Mouse (Mus musculus): ENCODE data around the gene Asns.
"Not testable (repeated sequence)": the region's sequence is repeated elsewhere in the genome, so short reads cannot be mapped to it uniquely, and the experiment has no call there.

Gene Asns

DNA sequence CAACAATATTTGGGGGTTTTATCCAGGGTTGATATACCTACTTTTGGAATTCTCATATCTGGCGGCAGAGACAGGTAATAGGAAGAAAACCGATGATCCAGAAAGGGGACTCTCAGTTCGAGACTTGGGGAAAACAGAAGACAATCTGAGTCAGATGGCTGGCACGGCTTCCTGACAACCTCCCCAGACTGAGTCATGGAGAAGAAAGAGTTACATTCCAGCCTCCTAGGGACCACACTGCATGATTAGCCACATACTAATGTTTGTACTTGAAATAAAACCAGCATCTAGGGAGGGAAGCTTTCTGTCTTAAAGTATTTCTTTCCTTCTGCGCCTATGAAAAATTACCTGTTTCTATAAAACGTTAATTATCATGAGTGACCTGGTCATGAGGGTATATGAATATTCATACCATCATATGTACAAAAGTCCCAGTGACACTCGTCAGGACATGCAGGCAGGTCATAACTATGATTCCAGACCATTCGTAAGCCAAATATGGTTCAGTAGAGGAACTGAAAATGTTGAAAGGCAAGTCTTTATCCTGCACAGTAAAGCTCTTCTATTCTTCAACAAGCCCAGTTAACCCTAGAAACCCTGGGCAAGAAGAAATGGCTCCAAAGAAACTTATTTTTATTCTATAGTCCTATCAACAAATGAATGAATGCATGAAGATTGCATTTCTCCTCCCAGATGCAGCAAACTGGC lies 16.7 kb downstream of the Asns start:
- CTCF ChIA-PET: no interaction called here

DNA sequence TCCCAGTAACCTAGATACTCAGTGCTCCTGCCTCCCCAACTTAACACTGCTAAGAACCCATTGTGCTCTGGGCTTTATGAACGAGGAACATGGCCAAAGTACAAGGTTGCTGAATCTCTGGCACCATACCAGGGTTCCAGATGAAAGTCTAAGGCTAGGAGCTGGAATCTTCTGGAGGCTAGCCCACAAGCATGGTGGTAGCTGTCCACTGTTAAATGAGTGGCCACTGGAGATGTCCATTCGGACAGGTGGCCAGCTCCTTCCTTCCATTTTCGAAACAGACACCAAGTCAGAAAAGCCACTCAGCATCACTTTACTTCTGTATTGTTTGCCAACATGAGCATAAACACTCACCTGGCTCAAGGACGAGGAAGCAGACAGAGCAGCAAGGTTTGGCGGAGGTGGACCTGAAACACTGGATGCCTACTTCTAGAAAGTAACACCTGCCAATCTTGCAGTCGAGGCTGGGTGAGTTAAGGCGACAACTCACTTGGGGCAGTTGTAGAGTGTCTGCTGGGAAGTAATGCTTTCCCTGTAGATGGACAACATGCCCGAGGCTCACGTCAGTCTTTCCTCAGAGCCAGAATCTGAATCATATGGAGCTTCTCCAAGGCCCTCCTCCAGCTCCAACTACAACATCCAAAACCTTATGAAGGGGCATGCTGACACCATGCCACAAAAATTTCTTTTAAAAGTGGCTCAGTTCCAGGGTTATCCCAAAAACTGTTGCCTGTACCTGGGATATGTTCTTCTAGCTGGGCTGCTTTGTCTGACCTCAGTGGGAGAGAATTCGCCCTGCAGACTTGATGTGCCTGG lies 20.4 kb downstream of the Asns start:
- CTCF ChIA-PET: no interaction called here

DNA sequence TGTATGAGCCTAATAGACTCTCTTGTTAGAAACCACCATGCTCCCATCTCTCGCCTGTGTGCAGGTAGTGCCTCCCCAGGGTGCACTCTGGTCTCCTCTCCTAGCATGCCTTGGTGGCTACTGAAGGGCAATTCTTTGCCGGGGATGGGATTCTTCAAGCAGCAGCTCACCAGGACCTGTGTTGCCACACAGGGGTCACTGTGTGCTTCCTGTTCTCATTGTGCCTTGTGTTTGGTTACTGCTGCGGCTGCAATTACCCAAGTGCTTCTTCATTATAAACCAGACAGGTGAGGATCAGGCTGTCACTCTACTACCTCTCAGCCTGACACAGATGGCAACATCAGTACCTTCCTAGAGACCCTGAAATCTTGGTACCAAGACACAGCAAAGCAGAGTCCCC lies 21.6 kb downstream of the Asns start:
- CTCF ChIA-PET: no interaction called here

DNA sequence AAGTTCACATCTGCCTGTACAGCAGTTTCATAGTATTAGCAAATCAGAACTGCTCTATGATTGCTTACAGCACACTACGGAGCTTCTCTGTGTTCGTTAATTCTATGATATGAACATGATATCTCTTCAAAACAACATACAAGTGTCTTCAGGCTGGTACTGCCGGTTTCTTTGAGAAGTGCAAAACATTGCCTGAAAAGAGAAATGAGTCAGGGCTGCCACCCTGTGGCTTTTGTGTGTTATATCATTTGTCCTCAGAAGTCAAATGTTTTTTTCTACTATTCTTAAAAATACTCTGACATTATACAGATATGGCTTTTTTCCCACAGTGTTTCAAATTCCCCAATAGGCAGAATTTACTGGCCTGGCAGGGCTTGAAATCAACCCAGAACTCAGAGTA lies 22.5 kb downstream of the Asns start:
- CTCF ChIA-PET: no interaction called here

DNA sequence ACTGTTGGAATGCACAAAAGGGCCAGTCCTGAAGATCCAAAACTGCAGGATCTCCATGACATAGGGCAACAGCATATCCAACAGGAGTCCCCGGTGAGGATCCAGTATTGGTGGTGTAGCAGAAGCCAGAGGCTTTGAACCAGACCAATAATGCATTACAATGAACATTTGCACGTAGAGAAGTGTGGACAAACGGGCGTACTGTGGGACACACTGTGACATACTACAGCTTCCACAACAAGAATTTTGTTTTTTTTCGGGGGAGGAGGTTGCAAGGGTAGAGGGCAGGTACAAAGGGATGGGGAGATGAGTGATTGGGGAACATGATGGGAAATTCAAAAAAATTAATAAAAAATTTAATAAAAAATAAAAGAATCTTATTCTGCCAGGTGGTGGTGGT lies 23.3 kb downstream of the Asns start:
- CTCF ChIA-PET: no interaction called here

DNA sequence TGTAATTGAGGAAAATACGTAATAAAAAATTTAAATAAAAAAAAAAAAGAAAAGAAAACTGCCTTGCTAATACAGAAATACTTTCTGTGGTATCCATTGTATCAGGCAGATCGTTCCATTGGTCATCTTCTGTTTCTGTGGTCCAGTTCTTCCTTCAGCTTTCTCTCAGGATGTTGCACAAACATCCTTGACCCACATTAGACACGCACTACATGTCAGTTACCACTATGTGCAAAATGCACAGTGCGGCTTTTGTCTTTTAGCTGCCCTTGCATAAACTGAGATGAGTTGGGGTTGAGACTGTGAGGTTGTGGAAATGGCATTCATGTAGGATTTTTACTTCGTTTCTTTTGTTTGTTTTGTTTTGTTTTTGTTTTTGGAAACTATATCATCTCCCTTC lies 24.7 kb downstream of the Asns start:
- CTCF ChIA-PET: no interaction called here

DNA sequence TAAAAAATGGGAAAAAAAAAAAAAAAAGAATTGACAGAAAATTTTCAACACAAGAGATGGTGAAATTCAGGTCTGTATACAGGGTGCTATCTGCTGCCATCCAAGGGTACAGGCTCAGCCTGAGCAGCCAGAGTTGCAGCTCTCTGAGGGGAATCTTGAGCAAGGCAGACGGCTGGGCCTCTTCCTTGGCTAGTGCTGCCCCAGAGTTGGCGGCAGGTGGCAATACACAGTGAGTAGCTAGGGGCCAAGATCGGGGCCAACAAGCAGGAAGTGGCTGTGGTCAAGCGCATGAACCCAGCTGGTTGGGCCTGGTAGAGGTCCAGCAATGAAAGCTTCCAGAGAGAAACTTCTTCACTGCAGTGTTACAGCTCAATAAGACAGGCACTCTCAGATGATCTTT lies 27.2 kb downstream of the Asns start:
- CTCF ChIA-PET: not testable (repeated sequence)

DNA sequence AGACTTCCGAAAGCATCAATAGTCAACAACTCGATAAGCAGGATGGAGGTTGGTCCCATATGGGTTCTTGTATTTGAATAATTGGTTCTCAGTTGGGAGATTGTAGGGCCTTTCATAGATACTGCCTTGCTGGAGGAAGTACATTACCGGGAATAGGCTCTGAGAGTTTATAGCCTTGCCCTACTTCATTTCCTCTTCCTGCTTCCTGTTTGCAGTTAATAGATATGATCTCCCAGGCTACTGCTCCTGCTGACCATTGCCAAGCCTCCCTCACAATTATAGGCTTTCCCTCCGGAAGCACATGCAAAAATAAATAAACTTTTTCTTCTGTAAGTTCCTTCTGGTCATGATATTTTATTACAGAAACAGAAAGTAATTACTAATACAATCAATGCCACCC lies 31.6 kb downstream of the Asns start:
- CTCF ChIA-PET: no interaction called here

DNA sequence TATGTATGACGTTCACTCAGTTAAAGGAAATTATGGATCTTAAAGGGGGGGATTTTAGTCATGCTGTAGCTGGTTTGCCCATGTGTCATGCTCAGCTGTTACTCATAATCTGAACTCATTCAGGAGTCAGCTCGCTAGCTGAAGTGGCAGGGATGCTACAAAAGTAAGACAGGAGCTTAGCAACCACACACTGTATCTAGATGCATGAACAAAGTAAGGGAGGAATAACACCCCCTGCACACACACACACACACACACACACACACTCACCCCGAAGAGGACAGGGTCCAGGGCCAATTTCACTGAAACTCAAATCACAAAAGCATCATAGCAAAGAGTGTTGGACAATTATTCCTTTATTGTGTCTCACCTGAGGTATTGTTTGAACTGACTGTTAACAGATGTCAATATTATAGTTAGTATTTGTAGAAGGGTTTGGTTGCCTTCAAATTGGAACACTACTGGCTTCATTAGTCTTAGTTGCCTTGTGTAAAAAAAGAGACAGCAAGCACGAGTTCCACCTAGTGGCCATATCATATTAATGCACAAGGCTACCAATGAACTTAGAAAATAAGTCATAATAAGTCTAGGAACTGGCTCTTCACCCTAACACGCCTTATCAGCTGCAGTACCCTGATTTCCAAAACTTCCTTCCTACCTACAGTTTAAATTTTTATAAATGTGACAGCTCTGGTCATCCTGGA lies 32.5 kb downstream of the Asns start:
- CTCF ChIA-PET: no interaction called here

DNA sequence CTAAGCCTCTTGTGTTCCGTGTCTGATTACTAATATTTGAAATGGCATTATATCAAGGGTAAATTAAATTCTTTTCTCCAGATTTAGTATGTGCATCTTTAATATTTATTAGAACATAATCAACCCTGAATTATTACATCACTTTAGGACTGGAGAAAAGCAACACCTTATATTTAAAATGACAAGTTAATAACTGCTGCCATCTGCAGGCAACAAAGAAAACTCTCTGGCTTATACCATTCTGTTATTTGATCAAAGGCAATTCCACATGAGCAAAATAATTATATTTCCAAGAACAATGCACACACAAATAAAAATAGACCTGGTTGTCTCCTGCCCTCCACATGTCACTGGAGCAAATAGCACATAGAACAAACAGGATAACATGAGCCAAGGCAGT lies 36.5 kb downstream of the Asns start:
- CTCF ChIA-PET: no interaction called here

DNA sequence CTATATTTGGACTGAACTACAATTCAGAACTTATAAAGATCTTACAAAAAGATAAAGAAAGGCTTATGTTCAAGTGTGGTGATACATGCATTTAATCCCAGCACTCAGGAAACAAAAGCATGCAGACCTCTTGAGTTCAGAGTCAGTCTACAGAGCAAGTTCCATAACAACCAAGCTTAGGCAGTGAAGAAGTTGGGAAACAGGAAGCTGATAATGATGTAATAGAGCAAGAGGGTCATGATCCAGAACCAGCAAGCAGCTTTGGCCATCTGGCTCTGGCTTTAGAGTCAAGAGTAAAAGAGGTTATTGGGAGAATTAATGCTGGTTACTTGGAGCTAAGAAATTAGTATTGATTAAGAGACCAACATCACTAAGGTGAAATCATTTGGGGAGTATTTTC lies 44.6 kb downstream of the Asns start:
- CTCF ChIA-PET: no interaction called here

All from spleen, embryonic (tissue).